Mouse (Mus musculus): ENCODE measurements at regions not wholly inside any gene's neighbourhood (a gene's known extent, or its start where the extent isn't known, plus 50 kb on each side); places are given as distances from the start of the nearest gene placed in this dataset.

DNA sequence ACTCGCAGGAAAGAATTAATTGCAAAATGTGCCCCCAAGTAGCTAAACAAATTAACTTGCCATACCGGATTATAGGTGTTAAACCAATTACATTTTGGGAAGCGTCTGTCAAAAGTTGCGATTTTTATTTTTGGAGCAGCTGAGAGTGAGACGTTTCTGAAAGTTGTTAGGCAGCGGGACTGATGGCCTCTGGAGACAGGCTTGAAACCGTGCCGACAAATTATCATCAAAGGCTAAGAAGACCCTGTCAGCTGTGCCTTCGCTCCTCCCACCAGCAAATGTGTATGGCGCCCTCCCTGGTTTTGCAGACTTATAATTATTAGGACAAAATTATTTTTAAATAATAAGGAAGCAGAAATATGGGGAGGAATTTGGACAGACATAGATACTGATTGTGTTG, 161.5 kb upstream of the Zfp64 start:
- no peaks in the 10 kb centered on the region for H3K4me1 ChIP-seq (ENCODE audit: control insufficient read depth, insufficient read depth, low read length)
- no peak overlapping the region for H3K4me3 ChIP-seq (ENCODE audit: insufficient read depth, low read depth, low read length)
- WGBS: 58% methylated on average over 10 of the region's 10 CpGs
- no peak overlapping the region for H3K27ac ChIP-seq (ENCODE audit: insufficient read depth, low read depth, low read length)
- TF ChIP-seq POLR2A (IDR thresholded peaks at IDR 0.05; ENCODE audit: insufficient read depth, low read depth, low read length): no peak
- no peak for TF ChIP-seq CTCF (IDR thresholded peaks at IDR 0.05; ENCODE audit: insufficient read depth, low read depth, low read length)

DNA sequence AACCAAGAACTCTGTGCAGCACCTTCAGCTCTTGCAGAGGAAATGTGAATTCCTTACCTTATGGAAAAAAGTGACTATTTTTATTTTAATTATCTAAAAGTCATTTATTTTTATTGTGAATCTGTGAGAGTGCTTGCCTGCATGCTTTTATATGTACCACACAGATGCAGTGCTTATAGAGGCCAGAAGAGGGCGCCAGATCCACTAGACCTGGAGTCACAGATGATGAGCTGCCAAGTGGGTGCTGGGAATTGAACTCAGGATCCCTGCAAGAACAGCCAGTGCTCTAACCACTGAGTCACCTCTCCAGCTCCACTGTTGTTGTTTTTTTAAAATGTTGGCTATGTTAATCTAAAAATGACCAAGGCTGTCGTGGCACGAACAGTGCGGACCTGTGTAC, 153.7 kb upstream of the Zfp64 start:
- no peak for TF ChIP-seq POLR2A (IDR thresholded peaks at IDR 0.05; ENCODE audit: insufficient read depth, low read depth, low read length)
- no peak for TF ChIP-seq CTCF (IDR thresholded peaks at IDR 0.05; ENCODE audit: insufficient read depth, low read depth, low read length)
- H3K27ac ChIP-seq (ENCODE audit: insufficient read depth, low read depth, low read length): no peak overlapping the region
- no peaks in the 10 kb centered on the region for H3K4me1 ChIP-seq (ENCODE audit: control insufficient read depth, insufficient read depth, low read length)
- WGBS: 87% methylated on average over 4 of the region's 4 CpGs
- no peak overlapping the region for H3K4me3 ChIP-seq (ENCODE audit: insufficient read depth, low read depth, low read length)

GRCm38 (mm10) chr2:169108037-169108436, 152.7 kb upstream of the Zfp64 start:
- no peak; the same call in 1 of the 2 replicates for TF ChIP-seq CTCF (IDR thresholded peaks at IDR 0.05; ENCODE audit: insufficient read depth, low read depth, low read length)
- H3K4me3 ChIP-seq (ENCODE audit: insufficient read depth, low read depth, low read length): no peak overlapping the region
- no peak overlapping the region for H3K27ac ChIP-seq (ENCODE audit: insufficient read depth, low read depth, low read length)
- H3K4me1 ChIP-seq (ENCODE audit: control insufficient read depth, insufficient read depth, low read length): no peaks in the 10 kb centered on the region
- 46% methylated on average over 10 of the region's 10 CpGs for WGBS

DNA sequence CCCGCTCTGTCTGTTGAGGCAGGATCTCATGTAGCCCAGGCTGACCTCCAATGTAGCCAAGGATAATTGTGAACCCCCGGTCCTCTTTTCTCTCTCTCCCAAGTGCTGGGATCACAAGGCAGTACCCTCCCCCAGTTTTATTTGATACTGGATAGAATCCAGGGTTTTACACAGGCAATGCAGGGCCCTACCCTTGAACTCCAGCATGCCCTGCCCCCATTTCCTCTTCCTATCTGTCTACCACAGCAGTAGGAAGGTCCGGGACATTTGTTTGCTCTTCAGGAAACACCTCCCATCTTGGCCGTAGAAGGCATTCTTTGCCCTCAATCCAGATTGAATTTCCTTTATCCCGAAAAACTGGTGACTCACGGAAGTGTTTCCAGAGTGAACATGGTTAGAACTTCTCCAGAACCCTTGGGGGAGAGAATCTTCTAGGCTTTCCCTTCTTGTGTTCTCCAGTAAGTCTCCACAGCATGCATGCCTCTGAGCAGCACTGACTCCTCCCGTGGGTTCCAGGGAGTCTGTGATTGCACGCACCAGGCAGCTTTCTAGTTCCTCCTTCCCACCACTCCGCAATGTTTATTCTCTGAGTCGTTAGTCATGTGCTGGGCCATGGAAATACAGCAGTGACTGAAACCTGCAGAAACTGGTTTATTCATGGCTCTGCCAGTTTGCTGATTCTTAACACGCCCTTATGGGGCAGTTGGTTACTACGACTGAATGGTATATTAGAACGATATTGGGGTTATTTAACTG, 146.3 kb upstream of the Zfp64 start:
- H3K4me1 ChIP-seq (ENCODE audit: control insufficient read depth, insufficient read depth, low read length): no peaks in the 10 kb centered on the region
- WGBS: 92% methylated on average over 13 of the region's 13 CpGs
- no peak overlapping the region for H3K27ac ChIP-seq (ENCODE audit: insufficient read depth, low read depth, low read length)
- no peak overlapping the region for H3K4me3 ChIP-seq (ENCODE audit: insufficient read depth, low read depth, low read length)
- no peak for TF ChIP-seq CTCF (IDR thresholded peaks at IDR 0.05; ENCODE audit: insufficient read depth, low read depth, low read length)
- TF ChIP-seq POLR2A (IDR thresholded peaks at IDR 0.05; ENCODE audit: insufficient read depth, low read depth, low read length): no peak

GRCm38 (mm10) chr2:169100516-169100915, 145.1 kb upstream of the Zfp64 start:
- 95% methylated on average over 9 of the region's 10 CpGs for WGBS
- H3K4me3 ChIP-seq (ENCODE audit: insufficient read depth, low read depth, low read length): no peak overlapping the region
- no peak overlapping the region for H3K27ac ChIP-seq (ENCODE audit: insufficient read depth, low read depth, low read length)
- no peak for TF ChIP-seq CTCF (IDR thresholded peaks at IDR 0.05; ENCODE audit: insufficient read depth, low read depth, low read length)
- no peak for TF ChIP-seq POLR2A (IDR thresholded peaks at IDR 0.05; ENCODE audit: insufficient read depth, low read depth, low read length)
- H3K4me1 ChIP-seq (ENCODE audit: control insufficient read depth, insufficient read depth, low read length): no peaks in the 10 kb centered on the region

DNA sequence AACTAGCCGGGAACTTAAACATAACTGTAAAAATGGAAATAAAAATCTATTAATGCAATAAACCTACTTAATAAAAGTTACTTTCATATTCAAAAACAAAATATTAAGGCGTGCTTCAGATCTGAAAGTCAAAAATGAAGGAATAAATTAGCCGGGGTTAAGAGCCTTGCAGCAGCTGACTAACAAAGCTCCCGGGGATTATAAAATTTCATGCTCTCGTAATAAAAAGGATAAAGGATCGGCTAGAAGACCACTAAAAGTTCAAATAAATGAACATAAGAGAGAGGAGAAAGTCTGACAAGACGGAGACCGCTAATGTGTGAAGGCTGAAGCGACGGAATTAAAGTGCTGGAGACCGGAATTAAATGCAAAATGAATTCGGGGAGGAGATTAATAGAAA, 144.3 kb upstream of the Zfp64 start:
- no peaks in the 10 kb centered on the region for H3K4me1 ChIP-seq (ENCODE audit: control insufficient read depth, insufficient read depth, low read length)
- 87% methylated on average over 12 of the region's 12 CpGs for WGBS
- no peak overlapping the region for H3K4me3 ChIP-seq (ENCODE audit: insufficient read depth, low read depth, low read length)
- H3K27ac ChIP-seq (ENCODE audit: insufficient read depth, low read depth, low read length): no peak overlapping the region
- no peak for TF ChIP-seq POLR2A (IDR thresholded peaks at IDR 0.05; ENCODE audit: insufficient read depth, low read depth, low read length)
- no peak for TF ChIP-seq CTCF (IDR thresholded peaks at IDR 0.05; ENCODE audit: insufficient read depth, low read depth, low read length)

GRCm38 (mm10) chr2:169098591-169098990, 143.2 kb upstream of the Zfp64 start:
- TF ChIP-seq CTCF (IDR thresholded peaks at IDR 0.05; ENCODE audit: insufficient read depth, low read depth, low read length): no peak
- no peak for TF ChIP-seq POLR2A (IDR thresholded peaks at IDR 0.05; ENCODE audit: insufficient read depth, low read depth, low read length)
- no peak overlapping the region for H3K27ac ChIP-seq (ENCODE audit: insufficient read depth, low read depth, low read length)
- no peaks in the 10 kb centered on the region for H3K4me1 ChIP-seq (ENCODE audit: control insufficient read depth, insufficient read depth, low read length)
- WGBS: 91% methylated on average over 6 of the region's 6 CpGs
- no peak overlapping the region for H3K4me3 ChIP-seq (ENCODE audit: insufficient read depth, low read depth, low read length)

- Histone ChIP-seq H3K4me3 (ENCODE audit: insufficient read depth, low read depth, low read length) (no peak overlapping the region), H3K27ac (ENCODE audit: insufficient read depth, low read depth, low read length) (no peak overlapping the region), H3K4me1 (ENCODE audit: control insufficient read depth, insufficient read depth, low read length) (no peaks in the 10 kb centered on the region)
- no peak for TF ChIP-seq POLR2A (IDR thresholded peaks at IDR 0.05; ENCODE audit: insufficient read depth, low read depth, low read length)
- 19% methylated on average over 22 of the region's 22 CpGs for WGBS
Measured at GRCm38 (mm10) chr2:169094011-169094754, 138.8 kb upstream of the Zfp64 start.

DNA sequence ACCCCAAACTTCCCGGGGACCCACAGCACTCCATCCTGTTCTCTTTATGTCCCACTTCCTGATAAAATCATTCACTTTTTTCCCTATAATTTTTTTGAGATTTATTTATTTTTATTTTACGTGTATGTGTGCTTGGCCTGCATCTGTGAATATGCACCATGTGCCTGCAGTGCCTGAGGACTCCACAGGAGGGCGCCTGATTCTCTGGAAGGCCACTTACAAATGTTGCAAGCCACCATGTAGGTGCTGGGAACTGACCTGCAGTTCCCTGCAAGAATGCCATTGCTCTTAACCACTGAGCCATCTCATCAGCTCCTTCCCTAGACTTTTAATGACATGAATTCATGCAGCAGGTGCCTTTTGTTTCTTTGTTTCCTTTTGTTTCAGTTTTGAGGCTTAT, 134.9 kb upstream of the Zfp64 start:
- no peak overlapping the region for H3K4me3 ChIP-seq (ENCODE audit: insufficient read depth, low read depth, low read length)
- no peak overlapping the region for H3K27ac ChIP-seq (ENCODE audit: insufficient read depth, low read depth, low read length)
- WGBS: 83% methylated on average over 3 of the region's 3 CpGs
- H3K4me1 ChIP-seq (ENCODE audit: control insufficient read depth, insufficient read depth, low read length): no peaks in the 10 kb centered on the region
- TF ChIP-seq POLR2A (IDR thresholded peaks at IDR 0.05; ENCODE audit: insufficient read depth, low read depth, low read length): no peak
- TF ChIP-seq CTCF (IDR thresholded peaks at IDR 0.05; ENCODE audit: insufficient read depth, low read depth, low read length): no peak

Measured in olfactory bulb, adult 2 months (tissue).